Mouse (Mus musculus) macrophage (primary cell): ENCODE data around the gene Hdc. TPM values are rescaled to one million over a fixed set of nuclear protein-coding genes. Genes with fewer than 3 reads are reported as not detected.

Source experiments
- H3K27ac ChIP-seq: fragments of 350-480 bp; formaldehyde crosslinking; 2 replicates; pipeline ENCODE4 v1.9.0; 2021
- H3K36me3 ChIP-seq: fragments of 350-480 bp; formaldehyde crosslinking; 2 replicates; pipeline ENCODE4 v1.9.0; 2021; ENCODE audit errors: inconsistent target
- H3K4me3 ChIP-seq: fragments of 350-480 bp; formaldehyde crosslinking; 2 replicates; pipeline ENCODE4 v1.9.0; 2021; ENCODE audit errors: inconsistent target
- H3K79me2 ChIP-seq: fragments of 350-480 bp; formaldehyde crosslinking; 2 replicates; pipeline ENCODE4 v1.9.0; 2021; ENCODE audit errors: inconsistent target
- WGBS: methylation state at CpG from one replicate; pipeline ENCODE4 v1.1.7; 2026; ENCODE audit warnings: inconsistent platforms; ENCODE audit not compliant: missing documents; 5-methylcytosine and 5-hydroxymethylcytosine counted together
- polyA plus RNA-seq: library from polyadenylated mRNA; stranded (reverse); fragments of 250-400 nt; gene quantifications from 3 replicates; pipeline ENCODE4 v1.2.4, GENCODE M21; 2018; ENCODE audit warnings: inconsistent platforms

The Hdc gene
- polyA plus RNA-seq, 1 experiment from 2014 or later, result 0.50 TPM

DNA sequence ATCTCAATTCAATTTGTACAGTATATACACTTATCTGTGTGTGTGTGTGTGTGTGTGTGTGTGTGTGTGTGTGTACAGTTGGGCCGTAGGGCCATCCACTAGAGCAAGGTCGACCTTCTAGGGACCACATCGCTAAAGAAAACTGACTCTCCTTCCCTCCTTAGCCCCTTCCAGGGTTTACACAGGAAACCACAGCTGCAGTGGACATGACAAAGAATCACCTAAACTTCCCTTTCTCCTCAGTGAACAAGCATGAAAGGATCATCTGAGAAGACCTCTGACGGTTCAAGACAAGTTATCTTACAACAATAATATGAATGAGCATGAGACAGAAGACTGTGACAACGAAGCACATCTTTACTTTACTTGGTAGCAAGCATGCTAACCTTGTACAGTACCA lies 67.2 kb downstream of the Hdc start:
- H3K79me2 ChIP-seq, result no peaks in the 10 kb centered on the region
- WGBS, result 6% methylated on average over 5 of the region's 5 CpGs
- H3K27ac ChIP-seq, result no peak overlapping the region
- no peak overlapping the region for H3K4me3 ChIP-seq
- H3K36me3 ChIP-seq, result no peaks in the 10 kb centered on the region

DNA sequence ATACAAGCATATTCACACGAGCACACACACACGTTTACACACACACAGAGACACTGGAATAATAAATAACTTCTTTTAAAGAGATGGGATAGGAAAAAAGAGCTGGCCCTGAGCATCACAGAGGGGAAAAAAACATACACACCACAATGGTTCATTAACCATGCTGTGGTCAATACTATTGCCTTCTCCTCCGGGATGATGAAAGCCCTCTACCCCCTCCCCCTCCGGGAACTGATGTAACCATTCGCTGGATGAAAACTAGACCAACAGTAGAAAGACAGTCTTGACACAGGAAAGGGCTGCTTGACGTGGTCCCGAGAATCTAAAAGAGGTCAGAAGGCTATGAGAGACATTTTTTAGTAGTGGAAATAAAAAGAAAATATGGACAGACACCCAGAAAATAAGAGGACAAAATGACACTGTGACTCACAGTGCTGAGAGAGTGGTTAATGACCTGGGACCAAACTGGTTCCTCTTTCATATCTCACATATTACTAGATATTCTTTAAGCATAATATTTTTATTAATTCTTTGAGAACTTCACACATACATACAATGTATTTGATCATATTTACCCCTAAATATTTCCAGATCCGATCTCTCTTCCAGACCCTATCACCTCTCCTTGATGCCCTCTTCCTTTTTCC lies 67.7 kb downstream of the Hdc start:
- Histone ChIP-seq H3K27ac (no peak overlapping the region), H3K4me3 (no peak overlapping the region), H3K79me2 (no peaks in the 10 kb centered on the region), H3K36me3 (no peaks in the 10 kb centered on the region)
- 42% methylated on average over 8 of the region's 8 CpGs for WGBS

DNA sequence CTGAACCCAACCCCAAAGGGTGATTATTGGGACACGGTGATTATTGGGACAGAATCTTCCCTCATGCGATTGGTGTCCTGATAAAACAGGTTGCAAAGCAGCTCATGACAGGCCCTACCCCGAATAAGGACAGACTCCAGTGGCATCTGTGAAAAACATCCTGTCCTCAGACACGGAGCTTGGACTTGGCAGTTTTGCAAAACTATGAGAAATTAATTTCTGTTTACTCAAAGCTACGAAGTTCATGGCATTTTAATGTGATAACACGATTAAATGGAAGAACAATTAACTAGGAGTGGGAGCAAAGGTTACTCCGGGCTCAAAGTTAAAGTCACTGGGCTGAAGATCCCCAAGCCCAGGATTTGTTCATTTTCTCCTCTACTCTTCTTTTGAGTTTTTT lies 69.4 kb downstream of the Hdc start:
- H3K4me3 ChIP-seq, result no peak overlapping the region
- WGBS, result 92% methylated on average over 7 of the region's 7 CpGs

DNA sequence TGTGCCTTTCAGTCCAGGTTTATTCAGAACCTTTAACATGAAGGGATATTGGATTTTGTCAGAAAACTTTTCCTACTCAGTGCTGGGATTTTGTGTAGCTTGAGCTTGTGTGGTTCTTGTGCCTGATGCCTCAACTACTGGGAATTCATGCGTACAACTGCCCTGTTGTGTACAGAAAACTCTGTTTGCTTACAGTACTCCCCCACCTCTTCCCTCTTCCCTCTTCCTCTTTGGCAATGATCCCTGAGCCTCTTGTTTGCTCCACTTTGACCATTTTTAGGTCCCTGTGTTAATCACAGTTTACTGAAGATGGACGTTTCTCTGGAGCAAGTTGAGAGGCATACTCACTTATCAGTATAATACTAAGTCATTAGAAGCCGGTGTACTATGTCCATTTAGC lies 72.7 kb downstream of the Hdc start:
- 90% methylated on average over 3 of the region's 3 CpGs for WGBS

More for the DNA sequence above, 69.4 kb downstream of the Hdc start:
- Histone ChIP-seq H3K79me2 (no peaks in the 10 kb centered on the region), H3K36me3 (no peaks in the 10 kb centered on the region), H3K27ac (no peak overlapping the region)

DNA sequence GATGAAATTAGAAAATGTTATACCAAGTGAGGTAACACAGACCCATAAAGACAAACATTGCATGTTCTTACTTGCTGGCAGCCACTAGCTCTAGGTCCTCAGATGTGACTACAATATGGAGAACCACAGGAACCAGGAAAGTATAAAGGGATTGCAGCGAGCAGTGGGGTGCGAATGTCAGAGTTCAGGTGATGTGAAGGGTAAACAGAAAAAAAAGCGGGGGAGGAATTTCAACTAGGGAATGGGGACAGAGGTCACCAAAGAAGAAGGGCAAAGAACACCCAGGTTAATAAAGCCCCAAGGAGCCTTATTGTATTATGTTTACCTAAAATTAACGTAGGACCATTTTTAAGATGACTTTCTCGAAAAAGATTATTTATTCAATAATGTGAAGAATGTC lies 73.8 kb downstream of the Hdc start:
- no peak overlapping the region for H3K27ac ChIP-seq
- H3K36me3 ChIP-seq, result no peaks in the 10 kb centered on the region
- H3K79me2 ChIP-seq, result no peaks in the 10 kb centered on the region
- H3K4me3 ChIP-seq, result no peak overlapping the region
- 96% methylated on average over 5 of the region's 5 CpGs for WGBS

More for the DNA sequence above, 72.7 kb downstream of the Hdc start:
- Histone ChIP-seq H3K4me3 (no peak overlapping the region), H3K36me3 (no peaks in the 10 kb centered on the region), H3K27ac (no peak overlapping the region), H3K79me2 (no peaks in the 10 kb centered on the region)

Other genes starting within 250 kb of the Hdc start
- gene Atp8b4, start 118.6 kb downstream of the Hdc start, polyA plus RNA-seq, result 21.2 to 41.0 TPM (median 29.4 TPM) in 3 replicates
- gene Slc27a2, start 66.9 kb downstream of the Hdc start, polyA plus RNA-seq, result not detected in 3 replicates
- 11.8 to 21.0 TPM (median 18.9 TPM) in 3 replicates for gene Gabpb1, start 57.0 kb upstream of the Hdc start, polyA plus RNA-seq
- gene Usp8, start 88.0 kb upstream of the Hdc start, polyA plus RNA-seq, result 75.9 to 158 TPM (median 86.2 TPM) in 3 replicates
- 0.18 to 0.28 TPM in 2 of 3 replicates, not detected in the other for gene Usp50, start 164.2 kb upstream of the Hdc start, polyA plus RNA-seq